Mouse (Mus musculus) neural tube, embryonic 13.5 days (tissue): ENCODE measurements around the gene Cdk2ap2. TPM values are rescaled to one million over a fixed set of nuclear protein-coding genes. Genes with fewer than 3 reads are reported as not detected.
A peak's percentile ranks its signal among the peaks of the same experiment; 100 is the strongest.
"Not testable (repeated sequence)": the region's sequence is repeated elsewhere in the genome, so short reads cannot be mapped to it uniquely, and the experiment has no call there.

Source experiments
- ATAC-seq: fragments of 200-750 bp; cut with Nextera tagmentation; 2 replicates; pipeline ENCODE4 v1.8.0; 2017; ENCODE audit warnings: low read depth, mild to moderate bottlenecking, moderate TSS enrichment, moderate library complexity
- H3K27ac ChIP-seq: fragments of 300-500 bp; sonication (generic); replicated peaks from 2 replicates; pipeline ENCODE4 v1.5.1; 2015; ENCODE audit warnings: moderate library complexity, mild to moderate bottlenecking, inconsistent platforms
- H3K27me3 ChIP-seq: fragments of 300-500 bp; sonication (generic); 2 replicates; pipeline ENCODE4 v1.6.1; 2015; ENCODE audit warnings: mild to moderate bottlenecking, inconsistent platforms
- H3K36me3 ChIP-seq: fragments of 300-500 bp; sonication (generic); 2 replicates; pipeline ENCODE4 v1.6.1; 2015; ENCODE audit warnings: mild to moderate bottlenecking, inconsistent platforms
- H3K4me1 ChIP-seq: fragments of 300-500 bp; sonication (generic); replicated peaks from 2 replicates; pipeline ENCODE4 v1.6.1; 2015; ENCODE audit warnings: inconsistent platforms
- H3K4me2 ChIP-seq: fragments of 300-500 bp; sonication (generic); 2 replicates; pipeline ENCODE4 v1.6.1; 2015; ENCODE audit warnings: inconsistent platforms, mild to moderate bottlenecking, moderate library complexity
- H3K4me3 ChIP-seq: fragments of 300-500 bp; sonication (generic); 2 replicates; pipeline ENCODE4 v1.5.1; 2015; ENCODE audit warnings: mild to moderate bottlenecking, inconsistent platforms
- H3K9ac ChIP-seq: fragments of 300-500 bp; sonication (generic); 2 replicates; pipeline ENCODE4 v1.6.1; 2015; ENCODE audit warnings: moderate library complexity, mild to moderate bottlenecking, inconsistent platforms
- H3K9me3 ChIP-seq: fragments of 300-500 bp; sonication (generic); 2 replicates; pipeline ENCODE4 v1.6.1; 2016; ENCODE audit warnings: inconsistent platforms
- WGBS: fragments of 180-500 bp; shearing (Covaris S2); methylation state at CpG from one replicate; pipeline ENCODE4 v1.1.7; 2015; 5-methylcytosine and 5-hydroxymethylcytosine counted together
- polyA plus RNA-seq: library from polyadenylated mRNA; unstranded; fragments of >200 nt; fragmentation: Nextera tagmentation; extraction: Ambion mirVana; gene quantifications from 2 replicates; pipeline ENCODE4 v1.2.1, GENCODE M21; 2015

Cdk2ap2 gene
- polyA plus RNA-seq, result 82.6 and 86.4 TPM in 2 replicates

- Histone ChIP-seq H3K4me1 (peaks cover 53% of the 10 kb centered on the region), H3K27me3 (peaks cover 8% of the 10 kb centered on the region), H3K36me3 (no peaks in the 10 kb centered on the region), H3K4me3 (peak within 1 kb of the TSS; percentile 69), H3K9me3 (no peaks in the 10 kb centered on the region), H3K9ac (peak within 1 kb of the TSS; percentile 70), H3K4me2 (peak within 1 kb of the TSS; percentile 85), H3K27ac (peak within 1 kb of the TSS; percentile 88)
- under 1% methylated on average over 65 of the region's 65 CpGs for WGBS
- ATAC-seq, result peak; percentile 94
Measured at GRCm38 (mm10) chr19:4096642-4097440, at the start of gene Cdk2ap2. TSS of gene Cdk2ap2 (plus strand) at chr19:4097182.

GRCm38 (mm10) chr19:4047859-4048258 lies 49.1 kb upstream of the Cdk2ap2 start:
- no peaks in the 10 kb centered on the region for H3K9me3 ChIP-seq
- WGBS, result 18% methylated on average over 4 of the region's 4 CpGs
- no peak overlapping the region for H3K9ac ChIP-seq
- no peaks in the 10 kb centered on the region for H3K36me3 ChIP-seq
- peaks cover 6% of the 10 kb centered on the region; the same call in 1 of the 2 replicates for H3K4me1 ChIP-seq
- no peak overlapping the region for H3K4me2 ChIP-seq
- no peaks in the 10 kb centered on the region for H3K27me3 ChIP-seq
- H3K4me3 ChIP-seq, result no peak overlapping the region
- no peak for ATAC-seq
- H3K27ac ChIP-seq, result no peak overlapping the region

GRCm38 (mm10) chr19:4049069-4049468 lies 47.9 kb upstream of the Cdk2ap2 start:
- H3K9ac ChIP-seq, H3K4me1 ChIP-seq, H3K27ac ChIP-seq, H3K9me3 ChIP-seq, H3K4me3 ChIP-seq, H3K27me3 ChIP-seq, H3K36me3 ChIP-seq, H3K4me2 ChIP-seq, ATAC-seq: not testable (repeated sequence)
- WGBS, result 85% methylated on average over 5 of the region's 5 CpGs

- ATAC-seq, result no peak
- H3K36me3 ChIP-seq, result no peaks in the 10 kb centered on the region
- peaks cover 4% of the 10 kb centered on the region; the same call in 1 of the 2 replicates for H3K4me1 ChIP-seq
- 92% methylated on average over 5 of the region's 5 CpGs for WGBS
- H3K9ac ChIP-seq, result no peak overlapping the region
- no peaks in the 10 kb centered on the region for H3K27me3 ChIP-seq
- H3K4me2 ChIP-seq, result no peak overlapping the region
- no peak overlapping the region for H3K4me3 ChIP-seq
- no peaks in the 10 kb centered on the region for H3K9me3 ChIP-seq
- no peak overlapping the region for H3K27ac ChIP-seq
Measured at GRCm38 (mm10) chr19:4051016-4051415, 46.0 kb upstream of the Cdk2ap2 start.

- Histone ChIP-seq H3K9ac (no peak overlapping the region), H3K4me2 (no peak overlapping the region), H3K27me3 (no peaks in the 10 kb centered on the region), H3K4me3 (no peak overlapping the region), H3K36me3 (no peaks in the 10 kb centered on the region), H3K27ac (no peak overlapping the region), H3K4me1 (no peaks in the 10 kb centered on the region), H3K9me3 (no peaks in the 10 kb centered on the region)
- no peak for ATAC-seq
- 52% methylated on average over 10 of the region's 10 CpGs for WGBS
Measured at GRCm38 (mm10) chr19:4051741-4052515, 45.1 kb upstream of the Cdk2ap2 start.

GRCm38 (mm10) chr19:4052516-4053030 lies 44.4 kb upstream of the Cdk2ap2 start:
- Histone ChIP-seq H3K27ac (no peak overlapping the region), H3K4me1 (no peaks in the 10 kb centered on the region), H3K9me3 (no peaks in the 10 kb centered on the region), H3K36me3 (no peaks in the 10 kb centered on the region), H3K27me3 (no peaks in the 10 kb centered on the region), H3K9ac (no peak overlapping the region), H3K4me3 (no peak overlapping the region), H3K4me2 (no peak overlapping the region)
- 72% methylated on average over 5 of the region's 5 CpGs for WGBS
- no peak for ATAC-seq

GRCm38 (mm10) chr19:4054613-4055012 lies 42.4 kb upstream of the Cdk2ap2 start:
- Histone ChIP-seq H3K27ac (no peak overlapping the region), H3K9me3 (no peaks in the 10 kb centered on the region), H3K4me1 (no peaks in the 10 kb centered on the region), H3K27me3 (no peaks in the 10 kb centered on the region), H3K36me3 (no peaks in the 10 kb centered on the region), H3K4me3 (no peak overlapping the region), H3K9ac (no peak overlapping the region), H3K4me2 (no peak overlapping the region)
- ATAC-seq, result no peak
- 90% methylated on average over 5 of the region's 5 CpGs for WGBS

- no peak overlapping the region for H3K4me3 ChIP-seq
- no peaks in the 10 kb centered on the region for H3K4me1 ChIP-seq
- H3K9ac ChIP-seq, result no peak overlapping the region
- H3K4me2 ChIP-seq, result no peak overlapping the region
- H3K9me3 ChIP-seq, result no peaks in the 10 kb centered on the region
- no peak for ATAC-seq
- H3K36me3 ChIP-seq, result no peaks in the 10 kb centered on the region
- H3K27me3 ChIP-seq, result no peaks in the 10 kb centered on the region
- 77% methylated on average over 8 of the region's 8 CpGs for WGBS
- no peak overlapping the region for H3K27ac ChIP-seq
Measured at GRCm38 (mm10) chr19:4055216-4055946, 41.6 kb upstream of the Cdk2ap2 start.

- WGBS, result 66% methylated on average over 15 of the region's 15 CpGs
- Histone ChIP-seq H3K9me3 (no peaks in the 10 kb centered on the region), H3K27ac (no peak overlapping the region), H3K4me1 (no peaks in the 10 kb centered on the region), H3K9ac (no peak overlapping the region), H3K27me3 (no peaks in the 10 kb centered on the region), H3K4me2 (no peak overlapping the region), H3K4me3 (no peak overlapping the region), H3K36me3 (no peaks in the 10 kb centered on the region)
- no peak for ATAC-seq
Measured at GRCm38 (mm10) chr19:4055947-4056693, 40.9 kb upstream of the Cdk2ap2 start.

GRCm38 (mm10) chr19:4056727-4057126 lies 40.3 kb upstream of the Cdk2ap2 start:
- H3K4me1 ChIP-seq, result no peaks in the 10 kb centered on the region
- no peak for ATAC-seq
- no peak overlapping the region for H3K4me2 ChIP-seq
- H3K36me3 ChIP-seq, result no peaks in the 10 kb centered on the region
- no peak overlapping the region for H3K27ac ChIP-seq
- no peak overlapping the region for H3K9ac ChIP-seq
- H3K4me3 ChIP-seq, result no peak overlapping the region
- H3K9me3 ChIP-seq, result no peaks in the 10 kb centered on the region
- no peaks in the 10 kb centered on the region for H3K27me3 ChIP-seq
- WGBS, result 30% methylated on average over 4 of the region's 4 CpGs

- Histone ChIP-seq H3K9ac (no peak overlapping the region), H3K36me3 (no peaks in the 10 kb centered on the region), H3K9me3 (no peaks in the 10 kb centered on the region), H3K4me1 (no peaks in the 10 kb centered on the region), H3K4me2 (no peak overlapping the region), H3K27ac (no peak overlapping the region), H3K4me3 (no peak overlapping the region), H3K27me3 (no peaks in the 10 kb centered on the region)
- 85% methylated on average over 13 of the region's 13 CpGs for WGBS
- ATAC-seq, result no peak
Measured at GRCm38 (mm10) chr19:4057389-4057788, 39.6 kb upstream of the Cdk2ap2 start.
